16 mouse cellular contexts compared by ENCODE assay signal in genomic region chr3:127292864-127293478, GRCm38 (mm10).
DNase-seq lines count a peak whose midpoint lies in the region; ATAC-seq and TF ChIP-seq lines count a peak whose summit lies in the region.
"Had no signal": no experiment of that assay in that cellular context is flagged by ENCODE, and none has a peak within 500 bp of the region (broad histone marks: within the 10 kb centered on the region; RNA-seq: fewer than 3 reads in every experiment).

No protein-coding gene starts in this region.

- H3K27ac ChIP-seq in layer of hippocampus, adult 2 months = peak overlapping the region; percentile 54
- H3K27ac ChIP-seq in cortical plate, adult 2 months (ENCODE audit: insufficient read depth, low read length) = peak overlapping the region; percentile 54; the same call in 1 of the 2 replicates
- H3K27ac ChIP-seq in hindbrain, embryonic 11.5 days (ENCODE audit: low read depth, low read length) = peak overlapping the region; percentile 92
- H3K27ac ChIP-seq in midbrain, embryonic 13.5 days = peak overlapping the region; percentile 81
- H3K27ac ChIP-seq in kidney, embryonic 14.5 days (ENCODE audit: low read depth, low read length) = no peak overlapping the region
- H3K27ac ChIP-seq: heart, embryonic 15.5 days; limb, embryonic 13.5 days had no signal

- TF ChIP-seq CTCF in layer of hippocampus, adult 2 months (conservative IDR thresholded peaks at IDR 0.05) = no peak
- no peak for TF ChIP-seq CTCF in cortical plate, adult 2 months (IDR thresholded peaks at IDR 0.05; ENCODE audit: extremely low read depth, insufficient read depth, low read length)

- H3K9ac ChIP-seq in hindbrain, embryonic 11.5 days (ENCODE audit: low read depth, low read length) = no peak overlapping the region
- H3K9ac ChIP-seq in midbrain, embryonic 13.5 days (replicated peaks) = no peak overlapping the region
- H3K9ac ChIP-seq in kidney, embryonic 14.5 days (ENCODE audit: low read depth, low read length) = no peak overlapping the region
- H3K9ac ChIP-seq: heart, embryonic 15.5 days; limb, embryonic 13.5 days; lung, embryonic 14.5 days had no signal

- no peak for TF ChIP-seq POLR2A in cortical plate, adult 2 months (IDR thresholded peaks at IDR 0.05; ENCODE audit: extremely low read depth, insufficient read depth, low read length)

- 78% methylated on average over 10 of the region's 10 CpGs for WGBS in hindbrain, embryonic 11.5 days
- 78% methylated on average over 10 of the region's 10 CpGs for WGBS in midbrain, embryonic 13.5 days
- WGBS in kidney, embryonic 14.5 days = 90% methylated on average over 10 of the region's 10 CpGs

- H3K4me3 ChIP-seq in layer of hippocampus, adult 2 months = no peak overlapping the region
- H3K4me3 ChIP-seq in cortical plate, adult 2 months (ENCODE audit: insufficient read depth, low read length) = no peak overlapping the region
- H3K4me3 ChIP-seq in hindbrain, embryonic 11.5 days (ENCODE audit: low read depth, low read length) = no peak overlapping the region
- H3K4me3 ChIP-seq in midbrain, embryonic 13.5 days (replicated peaks) = no peak overlapping the region
- H3K4me3 ChIP-seq in kidney, embryonic 14.5 days (ENCODE audit: low read length) = no peak overlapping the region
- H3K4me3 ChIP-seq: embryonic facial prominence, embryonic 10.5 days; heart, embryonic 15.5 days; limb, embryonic 13.5 days had no signal

- no peak for DNase-seq in layer of hippocampus, adult 2 months (ENCODE audit: low spot score in 2 of 2)
- no peak for DNase-seq in layer of hippocampus, adult 18-20 months (ENCODE audit: low spot score in 2 of 2)
- DNase-seq in hindbrain, embryonic 11.5 days (ENCODE audit: low spot score) = no peak
- no peak for DNase-seq in spleen, adult 12 weeks (ENCODE audit: low spot score)
- DNase-seq in testis, postnatal 14 days (ENCODE audit: low spot score) = no peak
- DNase-seq: gastrocnemius, postnatal 14 days; kidney, postnatal 14 days; lung, embryonic 14.5 days; thymus, adult 2 months had no signal

- no peaks in the 10 kb centered on the region for H3K36me3 ChIP-seq in hindbrain, embryonic 11.5 days (ENCODE audit: control insufficient read depth, insufficient read depth, low read length)
- H3K36me3 ChIP-seq in midbrain, embryonic 13.5 days = no peaks in the 10 kb centered on the region
- no peaks in the 10 kb centered on the region for H3K36me3 ChIP-seq in kidney, embryonic 14.5 days (ENCODE audit: control insufficient read depth, insufficient read depth, low read length)
- H3K36me3 ChIP-seq: heart, embryonic 15.5 days; limb, embryonic 13.5 days had no signal

- peak; percentile 37 for ATAC-seq in hindbrain, embryonic 11.5 days (ENCODE audit: low FRiP score)
- ATAC-seq in midbrain, embryonic 13.5 days = peak; percentile 17
- no peak for ATAC-seq in kidney, embryonic 14.5 days (ENCODE audit: low FRiP score, low TSS enrichment)
- ATAC-seq: inflammation-experienced regulatory T-cells, adult 6 months had no signal

- peaks cover 23% of the 10 kb centered on the region for H3K4me1 ChIP-seq in cortical plate, adult 2 months (ENCODE audit: control insufficient read depth, insufficient read depth, low read length)
- H3K4me1 ChIP-seq in hindbrain, embryonic 11.5 days (replicated peaks; ENCODE audit: control insufficient read depth, insufficient read depth, low read length) = peaks cover 5% of the 10 kb centered on the region; the same call in 1 of the 2 replicates
- peaks cover 51% of the 10 kb centered on the region for H3K4me1 ChIP-seq in midbrain, embryonic 13.5 days (replicated peaks)
- H3K4me1 ChIP-seq in kidney, embryonic 14.5 days (ENCODE audit: control insufficient read depth, insufficient read depth, low read length) = no peaks in the 10 kb centered on the region
- H3K4me1 ChIP-seq: limb, embryonic 13.5 days had no signal

- no peaks in the 10 kb centered on the region for H3K9me3 ChIP-seq in hindbrain, embryonic 11.5 days (ENCODE audit: control insufficient read depth, low read length)
- H3K9me3 ChIP-seq in midbrain, embryonic 13.5 days = no peaks in the 10 kb centered on the region
- H3K9me3 ChIP-seq in kidney, embryonic 14.5 days (ENCODE audit: control insufficient read depth, low read length) = no peaks in the 10 kb centered on the region
- H3K9me3 ChIP-seq: embryonic facial prominence, embryonic 10.5 days; heart, embryonic 15.5 days; limb, embryonic 13.5 days had no signal

- no peak overlapping the region for H3K4me2 ChIP-seq in hindbrain, embryonic 11.5 days (replicated peaks; ENCODE audit: low read depth, low read length)
- no peak overlapping the region for H3K4me2 ChIP-seq in midbrain, embryonic 13.5 days (replicated peaks)
- H3K4me2 ChIP-seq in kidney, embryonic 14.5 days (replicated peaks; ENCODE audit: low read depth, low read length) = no peak overlapping the region
- H3K4me2 ChIP-seq: heart, embryonic 15.5 days; limb, embryonic 13.5 days; lung, embryonic 14.5 days had no signal

- no peaks in the 10 kb centered on the region for H3K27me3 ChIP-seq in hindbrain, embryonic 11.5 days (ENCODE audit: control insufficient read depth, insufficient read depth, low read length)
- H3K27me3 ChIP-seq in midbrain, embryonic 13.5 days = no peaks in the 10 kb centered on the region
- no peaks in the 10 kb centered on the region for H3K27me3 ChIP-seq in kidney, embryonic 14.5 days (ENCODE audit: control insufficient read depth, insufficient read depth, low read length)
- H3K27me3 ChIP-seq: heart, embryonic 15.5 days; limb, embryonic 13.5 days had no signal
